Mouse (Mus musculus) layer of hippocampus, postnatal 36 days (tissue): ENCODE measurements around the gene 1700067K01Rik. TPM values are rescaled to one million over a fixed set of nuclear protein-coding genes. Genes with fewer than 3 reads are reported as not detected.

Source experiments
- DNase-seq, 2 experiments: peaks; one replicate each; pipeline ENCODE4 v3.0.0; 2022
- total RNA-seq, 2 experiments: library from RNA; stranded (reverse); gene quantifications; 2 replicates each; pipeline ENCODE4 v1.2.3; 2021

The 1700067K01Rik gene
- total RNA-seq, 2 experiments from 2014 or later: 0.40 to 0.75 TPM

- no peak for DNase-seq
Measured at GRCm38 (mm10) chr8:84011705-84012498, 10.6 kb downstream of the 1700067K01Rik start, which contains the start of gene 2210011C24Rik. 2210011C24Rik (minus strand) TSS chr8:84012171.

GRCm38 (mm10) chr8:84012499-84013165 is 11.3 kb downstream of the 1700067K01Rik start:
- DNase-seq: no peak

- DNase-seq: no peak
Measured at GRCm38 (mm10) chr8:84015833-84016232, 14.5 kb downstream of the 1700067K01Rik start.

GRCm38 (mm10) chr8:84019738-84020137 is 18.4 kb downstream of the 1700067K01Rik start:
- DNase-seq: no peak

- no peak for DNase-seq
Measured at GRCm38 (mm10) chr8:84021096-84021495, 19.8 kb downstream of the 1700067K01Rik start, which contains the start of gene Palm3. Palm3 (plus strand) TSS chr8:84021471.

GRCm38 (mm10) chr8:84021569-84021968 is 20.3 kb downstream of the 1700067K01Rik start:
- DNase-seq: no peak

- no peak for DNase-seq
Measured at GRCm38 (mm10) chr8:84023085-84023484, 21.8 kb downstream of the 1700067K01Rik start.

GRCm38 (mm10) chr8:84023631-84024030 is 22.3 kb downstream of the 1700067K01Rik start:
- no peak for DNase-seq

GRCm38 (mm10) chr8:84024171-84024570 is 22.9 kb downstream of the 1700067K01Rik start:
- DNase-seq: no peak

- no peak for DNase-seq
Measured at GRCm38 (mm10) chr8:84025863-84026262, 24.6 kb downstream of the 1700067K01Rik start.

- no peak for DNase-seq
Measured at GRCm38 (mm10) chr8:84027449-84027848, 26.1 kb downstream of the 1700067K01Rik start.

GRCm38 (mm10) chr8:84029272-84029671 is 28.0 kb downstream of the 1700067K01Rik start:
- no peak for DNase-seq

- no peak for DNase-seq
Measured at GRCm38 (mm10) chr8:84032777-84033176, 31.5 kb downstream of the 1700067K01Rik start.

- no peak for DNase-seq
Measured at GRCm38 (mm10) chr8:84038015-84038414, 36.7 kb downstream of the 1700067K01Rik start.

GRCm38 (mm10) chr8:84039050-84039449 is 37.7 kb downstream of the 1700067K01Rik start:
- DNase-seq: peak; percentile 68 to 71

GRCm38 (mm10) chr8:84042066-84042947 is 41.0 kb downstream of the 1700067K01Rik start, which contains the start of gene Il27ra:
Il27ra (minus strand) TSS chr8:84042589.
- peak; percentile 27 to 29 for DNase-seq

GRCm38 (mm10) chr8:84042948-84043342 is 41.6 kb downstream of the 1700067K01Rik start:
- no peak for DNase-seq

- no peak for DNase-seq
Measured at GRCm38 (mm10) chr8:84044103-84044502, 42.8 kb downstream of the 1700067K01Rik start.

- no peak for DNase-seq
Measured at GRCm38 (mm10) chr8:84044900-84045299, 43.6 kb downstream of the 1700067K01Rik start, which contains the start of gene Rln3. Rln3 (minus strand) TSS chr8:84045000.

GRCm38 (mm10) chr8:84046505-84046904 is 45.2 kb downstream of the 1700067K01Rik start:
- no peak for DNase-seq

GRCm38 (mm10) chr8:84048171-84048570 is 46.9 kb downstream of the 1700067K01Rik start:
- DNase-seq: no peak

GRCm38 (mm10) chr8:84052746-84053145 is 51.4 kb downstream of the 1700067K01Rik start:
- no peak for DNase-seq
